Mouse (Mus musculus) heart, adult 2 months (tissue): ENCODE results near the gene Zfp654. TPM values are rescaled to one million over a fixed set of nuclear protein-coding genes. Genes with fewer than 3 reads are reported as not detected.

ENCODE experiments used
- DNase-seq, 2 experiments: peaks; one replicate each; pipeline ENCODE4 v3.0.0; 2021
- H3K27ac ChIP-seq: fragments of 200-600 bp; 2 replicates; pipeline ENCODE4 v1.8.1; 2022
- H3K27me3 ChIP-seq: fragments of 200-500 bp; 2 replicates; pipeline ENCODE4 v1.6.1; 2012; ENCODE audit warnings: mild to moderate bottlenecking, low read length, inconsistent platforms, mixed read lengths; ENCODE audit not compliant: control insufficient read depth, insufficient read depth
- H3K36me3 ChIP-seq: fragments of 200-500 bp; 2 replicates; pipeline ENCODE4 v1.6.1; 2012; ENCODE audit warnings: low read length, inconsistent platforms; ENCODE audit not compliant: control insufficient read depth, insufficient read depth
- H3K4me1 ChIP-seq: fragments of 200-500 bp; 2 replicates; pipeline ENCODE4 v1.6.1; 2011; ENCODE audit warnings: low read length; ENCODE audit not compliant: control insufficient read depth, insufficient read depth
- H3K4me3 ChIP-seq: fragments of 200-600 bp; 2 replicates; pipeline ENCODE4 v1.8.1; 2022
- H3K79me2 ChIP-seq: fragments of 200-500 bp; replicated peaks from 2 replicates; pipeline ENCODE4 v1.6.1; 2012; ENCODE audit warnings: mild to moderate bottlenecking, inconsistent platforms, low read length, moderate library complexity, mixed read lengths; ENCODE audit not compliant: control insufficient read depth, insufficient read depth
- H3K9ac ChIP-seq: fragments of 200-500 bp; 2 replicates; pipeline ENCODE4 v1.6.1; 2012; ENCODE audit warnings: low read depth, mild to moderate bottlenecking, control low read depth, inconsistent platforms, low read length, mixed read lengths
- CTCF ChIP-seq: fragments of 200-600 bp; IDR thresholded peaks from 2 replicates; pipeline ENCODE4 v1.8.1; 2022; ENCODE audit warnings: antibody characterized with exemption, mild to moderate bottlenecking, moderate library complexity
- EP300 ChIP-seq: fragments of 200-500 bp; IDR thresholded peaks from 2 replicates; pipeline ENCODE4 v1.6.1; 2011; ENCODE audit warnings: low read depth, low read length, control low read depth; ENCODE audit not compliant: insufficient read depth
- POLR2A ChIP-seq: fragments of 200-500 bp; IDR thresholded peaks from 2 replicates; pipeline ENCODE4 v1.6.1; 2011; ENCODE audit warnings: mild to moderate bottlenecking, low read depth, low read length, control low read depth; ENCODE audit not compliant: insufficient read depth
- WGBS: fragments of 180-500 bp; shearing (Covaris S2); methylation state at CpG from one replicate; pipeline ENCODE4 v1.1.7; 2018; 5-methylcytosine and 5-hydroxymethylcytosine counted together
- intact Hi-C: fragments of 180-260 bp; cut with DNase I; formaldehyde crosslinking; loops from one replicate; pipeline ENCODE4 v1.15.1; 2025
- polyA plus RNA-seq: library from polyadenylated mRNA; depleted of rRNA; stranded (reverse); fragments of >200 nt; gene quantifications from 2 replicates; pipeline ENCODE4 v1.2.3, GENCODE M21; 2012
- total RNA-seq, 2 experiments: library from RNA; stranded (reverse); gene quantifications; 2 replicates each; pipeline ENCODE4 v1.2.3; 2021

The Zfp654 gene
- total and polyA plus RNA-seq, 3 experiments = 1.3 to 10.6 (median 7.2) TPM

GRCm38 (mm10) chr16:64883896-64884295 is 32.4 kb upstream of the Zfp654 start:
- TF ChIP-seq CTCF (no peak), POLR2A (no peak), EP300 (no peak)
- no peaks in the 10 kb centered on the region for H3K36me3 ChIP-seq
- H3K79me2 ChIP-seq = no peaks in the 10 kb centered on the region
- H3K9ac ChIP-seq = no peak overlapping the region
- H3K27ac ChIP-seq = no peak overlapping the region
- intact Hi-C loops = no loop called here
- peaks cover 4% of the 10 kb centered on the region for H3K4me1 ChIP-seq
- no peaks in the 10 kb centered on the region for H3K27me3 ChIP-seq
- H3K4me3 ChIP-seq = no peak overlapping the region
- WGBS = 34% methylated on average over 5 of the region's 5 CpGs
- no peak for DNase-seq

GRCm38 (mm10) chr16:64881442-64881841 is 30.0 kb upstream of the Zfp654 start:
- no peaks in the 10 kb centered on the region for H3K36me3 ChIP-seq
- no peaks in the 10 kb centered on the region for H3K27me3 ChIP-seq
- H3K27ac ChIP-seq = no peak overlapping the region
- H3K79me2 ChIP-seq = no peaks in the 10 kb centered on the region
- DNase-seq = no peak
- H3K4me3 ChIP-seq = no peak overlapping the region
- no peak for TF ChIP-seq CTCF
- no peak for TF ChIP-seq EP300
- TF ChIP-seq POLR2A = no peak
- WGBS = 73% methylated on average over 2 of the region's 2 CpGs
- H3K4me1 ChIP-seq = peaks cover 4% of the 10 kb centered on the region
- H3K9ac ChIP-seq = no peak overlapping the region
- intact Hi-C loops = no loop called here

GRCm38 (mm10) chr16:64880986-64881385 is 29.5 kb upstream of the Zfp654 start:
- WGBS = 73% methylated on average over 3 of the region's 3 CpGs

GRCm38 (mm10) chr16:64879735-64880134 is 28.3 kb upstream of the Zfp654 start:
- Histone ChIP-seq H3K27ac (no peak overlapping the region), H3K4me3 (no peak overlapping the region), H3K4me1 (peaks cover 4% of the 10 kb centered on the region), H3K27me3 (no peaks in the 10 kb centered on the region), H3K9ac (no peak overlapping the region), H3K79me2 (no peaks in the 10 kb centered on the region), H3K36me3 (no peaks in the 10 kb centered on the region)
- DNase-seq = no peak
- intact Hi-C loops = no loop called here
- 52% methylated on average over 5 of the region's 5 CpGs for WGBS
- TF ChIP-seq CTCF (no peak), POLR2A (no peak)

More at GRCm38 (mm10) chr16:64880986-64881385, 29.5 kb upstream of the Zfp654 start:
- no peak overlapping the region for H3K4me3 ChIP-seq
- H3K36me3 ChIP-seq = no peaks in the 10 kb centered on the region
- peaks cover 4% of the 10 kb centered on the region for H3K4me1 ChIP-seq
- TF ChIP-seq CTCF (no peak), POLR2A (no peak), EP300 (no peak)
- H3K79me2 ChIP-seq = no peaks in the 10 kb centered on the region
- no peaks in the 10 kb centered on the region for H3K27me3 ChIP-seq
- intact Hi-C loops = no loop called here
- DNase-seq = no peak
- no peak overlapping the region for H3K27ac ChIP-seq
- no peak overlapping the region for H3K9ac ChIP-seq

- 89% methylated on average over 3 of the region's 3 CpGs for WGBS
These were observed 27.2 kb upstream of the Zfp654 start for GRCm38 (mm10) chr16:64878611-64879132.

GRCm38 (mm10) chr16:64877314-64877713 is 25.9 kb upstream of the Zfp654 start:
- no peaks in the 10 kb centered on the region; the same call in 1 of the 2 replicates for H3K4me1 ChIP-seq
- 85% methylated on average over 3 of the region's 3 CpGs for WGBS
- no peak overlapping the region for H3K9ac ChIP-seq
- no peak overlapping the region for H3K4me3 ChIP-seq
- H3K27ac ChIP-seq = no peak overlapping the region
- no peaks in the 10 kb centered on the region for H3K36me3 ChIP-seq
- intact Hi-C loops = no loop called here
- TF ChIP-seq CTCF (no peak), POLR2A (no peak), EP300 (no peak)
- DNase-seq = no peak
- H3K79me2 ChIP-seq = no peaks in the 10 kb centered on the region
- H3K27me3 ChIP-seq = no peaks in the 10 kb centered on the region

More at GRCm38 (mm10) chr16:64878611-64879132, 27.2 kb upstream of the Zfp654 start:
- no peak for DNase-seq
- Histone ChIP-seq H3K27ac (no peak overlapping the region), H3K79me2 (no peaks in the 10 kb centered on the region), H3K9ac (no peak overlapping the region), H3K4me3 (no peak overlapping the region), H3K27me3 (no peaks in the 10 kb centered on the region), H3K36me3 (no peaks in the 10 kb centered on the region), H3K4me1 (no peaks in the 10 kb centered on the region; the same call in 1 of the 2 replicates)
- intact Hi-C loops = no loop called here
- TF ChIP-seq EP300 (no peak), POLR2A (no peak), CTCF (no peak)
